Mouse (Mus musculus) stomach, embryonic 15.5 days (tissue): Measurements from ENCODE around the gene Cish. TPM values are rescaled to one million over a fixed set of nuclear protein-coding genes. Genes with fewer than 3 reads are reported as not detected.

Source experiments
- ATAC-seq: fragments of 200-750 bp; cut with Nextera tagmentation; 2 replicates; pipeline ENCODE4 v1.8.0; 2017; ENCODE audit warnings: low read depth, moderate number of reproducible peaks, moderate TSS enrichment; ENCODE audit not compliant: insufficient read depth, low FRiP score
- H3K27ac ChIP-seq: fragments of 300-500 bp; sonication (generic); 2 replicates; pipeline ENCODE4 v1.5.1; 2015; ENCODE audit warnings: mild to moderate bottlenecking, inconsistent platforms
- H3K27me3 ChIP-seq: fragments of 300-500 bp; sonication (generic); replicated peaks from 2 replicates; pipeline ENCODE4 v1.6.1; 2015; ENCODE audit warnings: inconsistent platforms
- H3K36me3 ChIP-seq: fragments of 300-500 bp; sonication (generic); 2 replicates; pipeline ENCODE4 v1.6.1; 2015; ENCODE audit warnings: inconsistent platforms
- H3K4me1 ChIP-seq: fragments of 300-500 bp; sonication (generic); 2 replicates; pipeline ENCODE4 v1.6.1; 2015; ENCODE audit warnings: inconsistent platforms
- H3K4me2 ChIP-seq: fragments of 300-500 bp; sonication (generic); 2 replicates; pipeline ENCODE4 v1.6.1; 2015; ENCODE audit warnings: mild to moderate bottlenecking, inconsistent platforms
- H3K4me3 ChIP-seq: fragments of 300-500 bp; sonication (generic); replicated peaks from 2 replicates; pipeline ENCODE4 v1.5.1; 2015; ENCODE audit warnings: inconsistent platforms
- H3K9ac ChIP-seq: fragments of 300-500 bp; sonication (generic); 2 replicates; pipeline ENCODE4 v1.6.1; 2015; ENCODE audit warnings: inconsistent platforms
- H3K9me3 ChIP-seq: fragments of 300-500 bp; sonication (generic); 2 replicates; pipeline ENCODE4 v1.6.1; 2016; ENCODE audit warnings: inconsistent platforms
- WGBS: fragments of 180-500 bp; shearing (Covaris S2); methylation state at CpG from one replicate; pipeline ENCODE4 v1.1.7; 2015; 5-methylcytosine and 5-hydroxymethylcytosine counted together
- polyA plus RNA-seq: library from polyadenylated mRNA; unstranded; fragments of >200 nt; fragmentation: Nextera tagmentation; extraction: Ambion mirVana; gene quantifications from 2 replicates; pipeline ENCODE4 v1.2.1, GENCODE M21; 2015

Cish gene
- polyA plus RNA-seq, 1 experiment from 2014 or later: 13.5 TPM

DNA sequence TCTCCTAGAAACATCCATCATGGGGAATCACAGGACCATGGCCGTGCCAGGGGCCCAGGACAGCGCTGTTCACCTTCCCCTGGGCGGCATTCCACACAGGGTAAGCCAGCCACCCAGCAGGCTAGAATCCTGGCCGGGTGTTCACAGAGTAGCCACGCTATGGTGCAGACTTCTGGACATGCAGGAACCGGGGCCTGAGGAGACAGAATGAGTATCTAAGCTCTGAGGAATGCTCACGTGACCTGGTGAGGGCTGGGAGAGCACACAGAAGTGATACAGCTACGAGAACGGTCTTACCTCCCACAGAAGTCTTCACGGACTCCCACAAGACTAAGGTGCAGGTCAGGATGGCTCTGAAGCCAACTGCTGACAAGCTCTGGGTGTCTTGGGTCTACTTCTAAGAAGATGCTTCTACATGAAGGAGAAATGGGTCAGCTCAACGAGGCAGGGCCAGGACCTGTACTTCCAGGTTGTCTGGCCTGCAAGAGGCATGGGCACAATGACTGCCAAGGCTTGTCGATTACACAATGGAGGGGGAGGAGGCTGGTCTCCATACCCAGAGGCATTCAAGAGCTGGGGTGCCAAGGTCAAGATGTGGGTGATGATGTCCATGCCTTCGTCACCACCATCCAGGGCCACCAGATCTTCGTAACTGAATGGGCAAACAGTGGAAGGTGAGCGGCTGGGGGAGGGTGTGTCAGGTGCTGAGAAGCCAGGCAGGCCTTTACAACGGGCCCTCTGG lies 32.2 kb downstream of the Cish start:
- Histone ChIP-seq H3K4me2 (no peak overlapping the region), H3K4me1 (no peaks in the 10 kb centered on the region), H3K9me3 (no peaks in the 10 kb centered on the region), H3K4me3 (no peak overlapping the region), H3K27ac (no peak overlapping the region), H3K36me3 (no peaks in the 10 kb centered on the region), H3K27me3 (no peaks in the 10 kb centered on the region), H3K9ac (no peak overlapping the region)
- ATAC-seq: no peak
- WGBS: 86% methylated on average over 16 of the region's 16 CpGs

DNA sequence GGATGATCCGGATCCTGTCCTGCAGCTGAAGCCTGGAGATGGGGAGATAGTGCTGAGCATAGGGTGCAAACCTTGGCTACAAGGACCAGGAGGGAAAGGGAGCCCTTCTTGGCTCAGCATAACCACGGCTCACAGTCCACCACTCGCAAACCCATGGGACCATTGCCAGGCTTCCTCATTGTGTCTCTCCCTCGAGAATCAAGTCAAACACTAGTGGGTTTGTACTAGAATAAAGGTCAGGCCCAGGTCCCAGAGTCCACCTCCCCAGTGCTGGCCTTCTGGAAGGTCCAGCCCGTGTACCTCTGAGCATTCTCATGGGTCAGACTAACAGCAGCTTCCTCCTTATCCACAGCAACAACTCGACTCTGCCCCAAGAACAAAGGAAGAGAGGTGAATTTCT lies 35.0 kb downstream of the Cish start:
- H3K9ac ChIP-seq: no peak overlapping the region
- no peaks in the 10 kb centered on the region for H3K36me3 ChIP-seq
- no peaks in the 10 kb centered on the region for H3K27me3 ChIP-seq
- no peak overlapping the region for H3K27ac ChIP-seq
- no peaks in the 10 kb centered on the region for H3K9me3 ChIP-seq
- ATAC-seq: no peak
- no peak overlapping the region for H3K4me2 ChIP-seq
- H3K4me3 ChIP-seq: no peak overlapping the region
- H3K4me1 ChIP-seq: no peaks in the 10 kb centered on the region
- 77% methylated on average over 6 of the region's 6 CpGs for WGBS

DNA sequence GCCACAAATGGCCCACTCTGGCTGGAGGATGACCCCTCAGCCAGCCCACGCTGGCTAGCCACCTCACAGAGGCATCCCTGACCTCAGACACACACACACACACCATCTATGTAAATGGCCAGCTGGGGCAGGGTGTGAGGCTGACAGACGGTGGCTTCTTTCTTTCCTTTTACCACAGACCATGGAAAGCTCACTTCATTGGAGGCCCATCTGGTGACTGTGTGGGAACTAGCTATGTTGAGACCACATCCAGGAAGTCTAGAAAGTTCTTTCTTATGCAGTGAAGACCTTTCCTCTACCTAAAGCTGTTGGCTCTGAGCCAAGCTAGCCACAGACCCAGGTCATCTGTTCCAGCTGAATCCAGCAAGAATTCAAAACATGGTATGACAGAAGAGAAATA lies 37.9 kb downstream of the Cish start:
- Histone ChIP-seq H3K9me3 (no peaks in the 10 kb centered on the region), H3K36me3 (no peaks in the 10 kb centered on the region), H3K4me2 (no peak overlapping the region), H3K9ac (no peak overlapping the region), H3K27ac (no peak overlapping the region), H3K27me3 (no peaks in the 10 kb centered on the region), H3K4me1 (peaks cover 8% of the 10 kb centered on the region), H3K4me3 (no peak overlapping the region)
- WGBS: 53% methylated on average over 2 of the region's 2 CpGs
- no peak for ATAC-seq

DNA sequence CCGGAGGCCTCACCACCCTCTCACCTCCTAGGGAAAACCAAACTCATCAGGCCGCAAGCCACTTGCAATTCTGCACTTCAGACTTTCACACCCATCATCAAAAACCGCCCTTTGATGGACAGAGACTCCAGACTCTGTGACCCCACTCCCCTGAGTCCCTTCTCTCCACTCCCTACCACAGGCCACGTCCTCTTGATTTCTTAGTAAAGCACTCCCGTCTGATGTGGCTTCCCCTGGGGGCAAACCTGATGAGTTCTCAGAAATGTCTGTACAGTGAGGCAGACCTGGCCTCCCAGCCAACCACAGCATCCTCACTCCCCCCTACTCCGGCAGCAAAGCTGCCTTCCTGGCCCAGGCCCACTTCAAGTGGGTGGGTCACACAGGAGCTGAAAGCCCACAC lies 38.5 kb downstream of the Cish start:
- H3K4me2 ChIP-seq: no peak overlapping the region
- 82% methylated on average over 6 of the region's 6 CpGs for WGBS
- H3K27ac ChIP-seq: no peak overlapping the region
- ATAC-seq: no peak
- H3K4me1 ChIP-seq: peaks cover 8% of the 10 kb centered on the region
- no peaks in the 10 kb centered on the region for H3K9me3 ChIP-seq
- H3K9ac ChIP-seq: no peak overlapping the region
- no peaks in the 10 kb centered on the region for H3K36me3 ChIP-seq
- H3K27me3 ChIP-seq: no peaks in the 10 kb centered on the region
- no peak overlapping the region for H3K4me3 ChIP-seq

DNA sequence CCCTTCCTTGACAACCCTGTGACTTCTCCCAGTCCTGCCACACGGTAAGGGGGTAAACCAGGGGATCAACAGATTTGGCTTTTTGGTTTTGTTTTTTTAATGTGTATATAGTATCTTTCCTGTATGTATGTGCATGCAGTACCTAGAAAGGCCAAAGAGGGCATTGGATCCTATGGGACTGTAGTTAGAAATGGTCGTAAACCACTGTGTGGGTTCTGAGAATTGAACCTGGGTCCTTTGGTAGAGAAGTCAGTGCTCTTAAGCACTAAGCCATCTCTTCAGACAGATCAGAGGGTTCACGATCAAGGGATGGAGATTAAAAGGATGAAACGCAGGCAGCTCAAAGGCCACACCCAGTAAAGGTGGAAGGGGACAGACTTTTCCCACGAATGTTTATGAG lies 39.2 kb downstream of the Cish start:
- Histone ChIP-seq H3K27ac (no peak overlapping the region), H3K9me3 (no peaks in the 10 kb centered on the region), H3K9ac (no peak overlapping the region), H3K36me3 (no peaks in the 10 kb centered on the region), H3K4me2 (no peak overlapping the region), H3K27me3 (no peaks in the 10 kb centered on the region), H3K4me1 (peaks cover 8% of the 10 kb centered on the region), H3K4me3 (no peak overlapping the region)
- 84% methylated on average over 5 of the region's 5 CpGs for WGBS
- ATAC-seq: no peak

DNA sequence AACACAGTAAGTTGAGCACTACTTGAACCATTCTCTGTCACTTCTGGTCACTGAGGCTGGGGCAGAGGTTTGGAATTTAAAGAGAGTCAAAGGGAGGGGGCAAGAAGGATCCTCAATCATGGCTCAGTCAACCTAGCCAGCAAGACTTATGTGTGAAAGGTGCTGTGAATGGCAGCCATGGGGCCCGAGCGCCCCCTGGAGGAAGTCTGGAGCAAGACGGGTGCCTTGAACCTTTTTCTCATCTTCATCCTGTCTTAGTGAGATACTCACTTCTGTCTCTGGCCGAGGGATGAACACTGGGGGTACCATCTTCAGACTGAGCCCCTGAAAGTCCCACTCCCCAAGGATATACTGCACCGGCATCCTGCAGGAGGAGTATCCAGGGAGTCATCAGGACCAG lies 40.1 kb downstream of the Cish start:
- H3K9me3 ChIP-seq: no peaks in the 10 kb centered on the region
- no peak overlapping the region for H3K9ac ChIP-seq
- no peak overlapping the region for H3K27ac ChIP-seq
- no peak overlapping the region for H3K4me3 ChIP-seq
- H3K4me1 ChIP-seq: peaks cover 10% of the 10 kb centered on the region
- ATAC-seq: no peak
- no peak overlapping the region for H3K4me2 ChIP-seq
- no peaks in the 10 kb centered on the region for H3K27me3 ChIP-seq
- H3K36me3 ChIP-seq: no peaks in the 10 kb centered on the region
- 12% methylated on average over 5 of the region's 5 CpGs for WGBS

DNA sequence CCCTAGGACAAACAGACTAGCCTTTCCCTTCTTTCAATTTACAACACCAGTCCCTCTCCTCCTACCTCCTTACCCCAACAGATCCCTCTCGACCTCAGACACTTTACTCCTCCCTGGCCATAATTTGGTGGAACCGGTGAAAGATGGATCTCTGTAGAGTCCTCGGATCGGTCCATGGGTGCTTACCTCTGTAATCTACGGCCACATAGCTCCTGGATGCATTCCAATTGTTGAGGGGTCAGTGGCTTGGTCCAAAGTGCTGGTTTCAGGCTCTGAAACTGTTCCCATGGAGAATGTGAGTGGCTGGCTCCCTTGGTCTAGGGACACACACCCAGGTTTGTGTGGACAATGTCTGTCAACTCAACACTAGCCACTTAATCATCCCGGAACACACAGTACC lies 40.6 kb downstream of the Cish start:
- H3K9ac ChIP-seq: no peak overlapping the region
- no peak overlapping the region for H3K4me2 ChIP-seq
- no peaks in the 10 kb centered on the region for H3K36me3 ChIP-seq
- H3K4me1 ChIP-seq: peaks cover 12% of the 10 kb centered on the region
- H3K9me3 ChIP-seq: no peaks in the 10 kb centered on the region
- no peak for ATAC-seq
- H3K27ac ChIP-seq: no peak overlapping the region
- no peak overlapping the region for H3K4me3 ChIP-seq
- no peaks in the 10 kb centered on the region for H3K27me3 ChIP-seq
- WGBS: 84% methylated on average over 6 of the region's 6 CpGs

DNA sequence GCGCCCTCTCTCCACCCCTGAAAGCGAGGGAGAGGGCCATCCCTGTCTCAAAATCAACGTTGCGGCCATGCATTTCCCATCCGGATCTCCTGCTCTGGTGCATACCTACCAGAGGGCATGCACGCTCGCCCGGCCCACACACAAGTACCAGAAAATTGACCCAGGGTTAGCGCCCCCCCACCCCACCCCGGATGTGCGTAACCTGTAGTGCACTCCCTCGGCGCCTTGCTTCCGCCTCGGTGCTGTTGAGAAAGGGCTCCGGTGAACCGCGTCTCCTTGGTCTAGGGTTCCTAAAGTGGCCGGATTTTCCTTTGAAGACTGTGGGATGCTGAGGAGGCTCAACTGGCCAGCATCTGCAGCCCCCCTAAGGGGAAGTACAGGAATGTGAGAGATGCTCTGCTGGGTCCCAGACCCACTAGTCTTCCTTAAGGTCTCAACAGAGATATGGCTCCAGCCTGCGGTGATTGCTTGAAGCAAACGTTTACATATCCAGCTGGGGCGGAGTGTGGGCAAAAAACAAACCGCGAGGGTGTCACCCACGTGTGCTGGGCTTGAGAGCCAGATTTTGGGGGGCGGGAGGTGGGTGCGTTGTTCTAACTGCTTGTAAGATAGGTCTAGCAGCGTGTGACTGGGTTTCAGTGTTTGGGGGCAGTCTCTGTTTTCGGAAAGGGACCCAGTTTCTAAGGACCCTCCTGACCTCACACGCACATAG lies 42.5 kb downstream of the Cish start, which contains the start of gene Hemk1:
TSS of gene Hemk1 (minus strand) at position 179 of the 712 bp plus-strand sequence.
- Histone ChIP-seq H3K4me2 (peak within 1 kb of the TSS; percentile 90), H3K27me3 (no peaks in the 10 kb centered on the region), H3K27ac (peak within 1 kb of the TSS; percentile 45), H3K36me3 (no peaks in the 10 kb centered on the region), H3K9me3 (no peaks in the 10 kb centered on the region), H3K9ac (peak within 1 kb of the TSS; percentile 60), H3K4me1 (peaks cover 12% of the 10 kb centered on the region), H3K4me3 (peak within 1 kb of the TSS; percentile 57)
- 3% methylated on average over 30 of the region's 30 CpGs for WGBS
- ATAC-seq: peak; percentile 82

DNA sequence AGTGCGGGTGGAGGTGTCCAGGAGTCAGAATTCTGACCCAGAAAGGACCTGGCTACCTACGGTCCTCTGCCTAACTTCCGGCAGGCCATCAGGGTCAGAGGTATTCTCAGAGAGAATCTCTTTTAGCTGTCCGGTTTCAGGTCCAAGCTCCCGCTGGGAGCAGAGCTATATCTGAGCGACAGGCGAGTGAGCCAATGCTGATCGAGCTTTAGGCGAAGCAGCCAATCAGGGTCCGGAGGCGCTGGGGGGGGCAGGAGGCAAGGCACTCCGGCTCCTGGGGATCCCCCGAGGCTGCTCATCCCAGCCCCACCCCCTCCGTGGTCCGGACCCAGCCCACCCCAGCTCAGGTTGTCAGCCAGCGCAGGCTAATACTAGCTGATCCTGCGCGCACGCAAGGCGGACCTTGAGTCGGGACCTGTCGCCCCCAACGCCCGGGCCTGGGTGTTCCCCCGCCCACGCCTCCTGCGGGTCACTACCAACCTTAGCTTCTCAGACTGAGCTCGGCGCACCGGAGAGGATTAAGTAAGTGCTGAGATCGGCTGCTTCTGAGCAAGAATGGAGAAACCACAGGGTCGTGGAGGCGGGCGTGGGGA lies 44.5 kb downstream of the Cish start, which contains the start of gene 6430571L13Rik:
TSS of gene 6430571L13Rik (plus strand) at position 336 of the 593 bp plus-strand sequence.
- Histone ChIP-seq H3K9ac (peak within 1 kb of the TSS; percentile 13; the same call in 1 of the 2 replicates), H3K27me3 (no peaks in the 10 kb centered on the region), H3K4me1 (peaks cover 12% of the 10 kb centered on the region), H3K27ac (no peak within 1 kb of the TSS), H3K4me2 (peak within 1 kb of the TSS; percentile 81), H3K9me3 (no peaks in the 10 kb centered on the region), H3K4me3 (peak within 1 kb of the TSS; percentile 55), H3K36me3 (no peaks in the 10 kb centered on the region)
- ATAC-seq: peak; percentile 92
- WGBS: under 1% methylated on average over 34 of the region's 34 CpGs

DNA sequence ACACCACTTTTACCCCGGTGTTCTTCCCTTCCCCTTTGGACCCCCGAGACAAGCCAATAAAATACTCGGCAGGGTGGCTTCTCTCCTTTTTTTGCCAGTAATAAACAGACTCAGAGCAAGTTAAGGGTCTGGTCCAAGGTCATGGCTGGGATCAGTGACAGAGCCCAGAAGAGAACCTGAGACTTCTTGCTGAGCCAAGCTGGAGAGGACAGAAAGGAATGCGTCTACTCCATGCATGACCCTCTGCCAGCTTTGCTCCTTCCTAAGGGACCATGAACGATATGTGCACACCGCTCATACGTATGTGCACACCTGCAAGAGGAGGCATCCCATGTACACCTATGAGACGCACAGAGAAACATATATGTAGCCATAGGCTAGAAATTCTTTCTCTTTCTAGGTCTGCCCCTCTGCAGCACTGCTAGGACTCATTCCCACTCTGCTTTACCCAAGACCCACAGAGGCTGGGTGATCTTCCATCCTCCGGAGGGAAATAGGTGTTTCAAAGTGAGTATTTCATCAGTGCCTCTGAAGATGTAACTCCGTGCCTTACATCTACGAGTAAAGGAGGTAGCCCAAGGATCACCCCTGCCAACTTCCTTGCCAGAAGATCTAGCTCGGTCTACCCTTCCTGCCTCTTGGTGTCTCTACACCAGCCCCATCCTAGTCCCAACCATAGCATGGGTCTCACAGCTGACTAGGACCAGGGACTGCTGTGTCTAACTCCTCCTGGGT lies 45.3 kb downstream of the Cish start:
- no peak overlapping the region for H3K27ac ChIP-seq
- H3K4me2 ChIP-seq: peak overlapping the region; percentile 81
- H3K4me3 ChIP-seq: peak overlapping the region; percentile 55
- WGBS: 49% methylated on average over 12 of the region's 12 CpGs
- no peaks in the 10 kb centered on the region for H3K9me3 ChIP-seq
- no peaks in the 10 kb centered on the region for H3K27me3 ChIP-seq
- H3K36me3 ChIP-seq: no peaks in the 10 kb centered on the region
- H3K9ac ChIP-seq: peak overlapping the region; percentile 13; the same call in 1 of the 2 replicates
- ATAC-seq: no peak
- H3K4me1 ChIP-seq: peaks cover 12% of the 10 kb centered on the region

DNA sequence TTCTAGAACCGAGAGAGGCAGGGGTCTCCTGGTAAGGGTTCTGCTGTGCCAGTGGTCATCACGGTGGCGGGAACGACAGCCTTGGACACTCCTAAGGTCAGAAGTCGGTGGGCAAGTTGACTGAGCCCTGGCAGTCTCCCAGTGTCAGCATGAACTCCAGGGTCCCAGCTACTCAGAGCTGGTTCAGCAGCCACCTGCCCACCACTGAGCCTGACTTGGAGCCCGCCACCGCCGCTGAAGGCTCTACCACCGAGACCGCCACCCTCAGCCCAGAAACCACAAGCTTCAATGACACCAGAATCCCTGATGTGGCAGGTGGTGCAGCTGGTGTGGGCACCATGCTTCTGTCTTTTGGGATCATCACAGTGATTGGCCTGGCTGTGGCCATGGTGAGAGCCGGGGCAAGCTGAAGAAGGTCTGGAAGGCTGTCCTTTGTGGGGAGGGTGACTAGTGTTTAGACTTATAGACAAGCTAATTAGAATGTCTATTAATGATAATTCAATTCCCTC lies 46.4 kb downstream of the Cish start:
- peaks cover 10% of the 10 kb centered on the region for H3K4me1 ChIP-seq
- ATAC-seq: no peak
- H3K9ac ChIP-seq: no peak overlapping the region
- H3K27me3 ChIP-seq: no peaks in the 10 kb centered on the region
- 84% methylated on average over 11 of the region's 11 CpGs for WGBS
- H3K4me3 ChIP-seq: no peak overlapping the region
- no peak overlapping the region for H3K27ac ChIP-seq
- H3K4me2 ChIP-seq: no peak overlapping the region
- H3K9me3 ChIP-seq: no peaks in the 10 kb centered on the region
- no peaks in the 10 kb centered on the region for H3K36me3 ChIP-seq
